Mouse (Mus musculus): ENCODE results near the gene Rab30. TPM values are rescaled to one million over a fixed set of nuclear protein-coding genes. Genes with fewer than 3 reads are reported as not detected.

The Rab30 gene
- polyA plus RNA-seq, 1 experiment: 12.9 TPM

DNA sequence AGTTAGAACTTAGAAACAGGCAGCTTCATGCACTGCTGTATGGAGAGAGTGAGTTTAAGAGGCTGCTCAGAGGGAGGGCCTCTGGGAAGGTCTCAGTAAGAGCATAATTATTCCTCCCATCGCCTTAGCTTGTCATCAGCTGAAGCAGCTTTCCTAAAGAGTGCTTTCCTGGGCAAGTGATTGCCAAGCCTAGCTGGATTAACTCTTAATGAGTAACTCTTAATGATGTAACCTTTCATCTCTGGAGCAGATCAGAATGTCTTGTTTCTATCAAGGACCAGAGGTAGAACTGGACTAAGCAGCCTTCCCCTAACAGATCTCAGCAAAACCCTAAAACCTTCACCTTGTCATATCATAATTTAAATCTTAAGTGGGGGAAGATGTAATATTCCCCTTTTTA, 61.8 kb downstream of the Rab30 start:
- no peak for DNase-seq (ENCODE audit: low read depth)

DNA sequence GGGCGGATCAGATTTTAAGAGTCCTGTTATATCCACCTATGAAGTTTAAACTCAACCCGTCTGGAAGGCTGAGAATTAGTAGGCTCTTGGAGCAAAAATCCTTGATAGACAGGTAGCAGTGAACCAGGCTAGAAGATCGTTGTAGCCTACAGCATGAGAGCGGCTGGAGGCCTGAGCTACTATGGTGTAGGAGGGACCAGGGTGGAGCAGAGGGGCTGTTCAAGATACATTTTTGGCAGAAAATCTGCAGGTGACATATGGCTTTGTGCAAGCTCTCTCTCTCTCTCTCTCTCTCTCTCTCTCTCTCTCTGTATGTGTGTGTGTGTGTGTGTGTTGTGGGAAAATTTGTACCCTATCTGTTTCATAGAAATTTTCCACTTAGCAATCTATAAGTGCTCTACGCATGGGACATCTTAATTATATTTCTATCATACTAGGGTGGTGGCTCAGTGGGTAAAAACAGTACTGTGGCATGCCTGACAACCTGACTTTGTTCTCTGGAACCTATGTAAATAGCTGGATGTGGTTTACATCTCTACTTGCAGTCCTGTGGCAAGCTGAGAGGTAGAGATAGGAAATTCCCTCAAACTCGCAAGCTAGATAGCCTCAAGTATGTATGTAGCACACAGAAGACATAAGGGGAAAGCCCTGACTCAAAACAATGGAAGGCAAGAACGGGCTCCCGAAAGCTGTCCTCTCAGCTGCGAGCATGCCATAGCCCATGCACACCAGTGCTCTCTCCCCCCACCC, 63.7 kb downstream of the Rab30 start:
- DNase-seq (ENCODE audit: low read depth): no peak
- TF ChIP-seq POLR2A (IDR thresholded peaks at IDR 0.05; ENCODE audit: borderline replicate concordance, extremely low read depth, insufficient read depth, insufficient read length, poor library complexity, severe bottlenecking): no peak
- TF ChIP-seq CTCF (IDR thresholded peaks at IDR 0.05; ENCODE audit: borderline replicate concordance, extremely low read depth, insufficient read depth, insufficient read length): no peak

More for the DNA sequence above, 61.8 kb downstream of the Rab30 start:
- TF ChIP-seq POLR2A (IDR thresholded peaks at IDR 0.05; ENCODE audit: borderline replicate concordance, extremely low read depth, insufficient read depth, insufficient read length, poor library complexity, severe bottlenecking) (no peak), CTCF (IDR thresholded peaks at IDR 0.05; ENCODE audit: borderline replicate concordance, extremely low read depth, insufficient read depth, insufficient read length) (no peak)

DNA sequence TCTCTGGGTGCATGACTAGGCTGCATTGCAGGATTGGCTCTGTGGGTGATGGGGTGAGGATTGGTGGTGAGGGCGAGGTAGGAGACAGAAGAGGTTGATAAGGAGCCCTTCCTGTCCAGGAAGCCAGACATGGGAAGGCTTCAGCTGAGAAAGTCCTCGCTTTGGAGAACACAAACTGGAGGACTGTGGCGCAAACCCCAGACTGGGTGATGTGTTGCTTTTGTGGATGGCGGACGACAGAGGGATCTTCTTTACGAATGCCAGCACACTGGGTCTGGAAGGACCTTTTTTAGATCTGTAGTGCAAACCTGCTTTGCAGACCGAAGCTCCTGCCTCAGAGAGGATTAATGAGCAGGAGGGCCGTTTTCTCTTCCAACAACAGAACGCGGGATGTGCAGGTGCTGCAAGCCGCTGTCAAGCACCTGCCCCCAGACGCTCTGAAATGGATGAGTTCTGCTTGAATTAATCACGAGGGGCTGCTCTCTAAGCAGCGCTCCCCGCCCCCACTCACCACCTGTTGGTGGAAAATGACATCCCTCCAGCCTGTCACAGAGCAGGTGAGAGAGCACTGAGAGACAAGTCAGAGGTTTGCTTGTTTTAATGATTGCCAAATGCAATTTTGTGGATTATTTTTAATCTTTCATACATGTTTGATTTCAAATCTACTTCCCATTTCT, 65.2 kb downstream of the Rab30 start:
- no peak for TF ChIP-seq CTCF (IDR thresholded peaks at IDR 0.05; ENCODE audit: borderline replicate concordance, extremely low read depth, insufficient read depth, insufficient read length)
- no peak for TF ChIP-seq POLR2A (IDR thresholded peaks at IDR 0.05; ENCODE audit: borderline replicate concordance, extremely low read depth, insufficient read depth, insufficient read length, poor library complexity, severe bottlenecking)

DNA sequence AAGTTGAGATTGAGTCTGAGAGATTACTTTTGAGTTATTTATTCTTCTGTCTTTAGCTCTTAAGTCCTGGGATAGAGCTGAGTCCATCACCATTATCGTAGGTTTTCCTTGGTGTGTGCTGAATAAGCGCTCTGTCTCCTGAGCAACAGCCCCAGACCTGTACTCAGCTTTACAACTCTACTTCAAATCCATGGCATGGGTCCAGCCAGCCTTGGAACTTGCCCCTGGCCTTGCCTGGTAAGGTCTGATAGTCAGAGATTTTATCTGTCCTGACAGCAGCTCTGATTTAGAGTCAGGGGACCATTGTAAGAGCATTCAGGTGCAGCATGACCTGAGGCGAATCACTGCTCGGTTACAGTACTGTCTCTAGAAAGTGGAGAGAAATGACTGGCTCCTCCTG, 66.1 kb downstream of the Rab30 start:
- DNase-seq (ENCODE audit: low read depth): no peak

More for the DNA sequence above, 65.2 kb downstream of the Rab30 start:
- peak; percentile 67 for DNase-seq (ENCODE audit: low read depth)

DNA sequence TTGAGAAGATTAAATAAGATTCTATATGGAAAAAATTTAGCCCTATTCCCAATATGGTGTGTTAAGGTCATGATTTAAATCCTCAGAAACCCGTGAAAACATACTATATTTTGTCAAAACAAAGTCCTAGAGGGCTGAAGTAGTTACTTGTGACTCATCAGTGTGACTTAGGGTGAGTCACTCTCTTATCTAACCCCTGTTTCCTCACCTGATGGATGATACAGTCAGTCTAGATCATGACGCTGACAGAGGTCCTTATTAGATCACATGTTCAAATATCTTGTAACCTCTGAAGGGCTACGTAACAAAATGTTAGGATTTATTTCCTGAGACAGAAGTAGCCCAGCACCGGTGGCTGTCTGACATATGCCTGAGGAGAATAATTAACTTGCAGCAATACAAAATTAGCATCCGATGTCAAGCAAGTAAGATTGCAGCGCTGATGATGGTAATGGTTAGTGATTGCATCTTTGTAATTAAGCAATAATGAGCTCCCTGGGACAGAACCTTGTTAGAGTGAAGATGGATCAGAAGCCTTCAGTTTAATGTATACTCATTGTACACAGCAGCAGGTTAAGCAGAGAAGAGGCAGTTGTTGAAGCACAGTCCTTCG, 70.4 kb downstream of the Rab30 start:
- peak; percentile 47 for DNase-seq (ENCODE audit: low read depth)
- TF ChIP-seq CTCF (IDR thresholded peaks at IDR 0.05; ENCODE audit: borderline replicate concordance, extremely low read depth, insufficient read depth, insufficient read length) (no peak), POLR2A (IDR thresholded peaks at IDR 0.05; ENCODE audit: borderline replicate concordance, extremely low read depth, insufficient read depth, insufficient read length, poor library complexity, severe bottlenecking) (no peak)

More for the DNA sequence above, 66.1 kb downstream of the Rab30 start:
- no peak for TF ChIP-seq CTCF (IDR thresholded peaks at IDR 0.05; ENCODE audit: borderline replicate concordance, extremely low read depth, insufficient read depth, insufficient read length)
- TF ChIP-seq POLR2A (IDR thresholded peaks at IDR 0.05; ENCODE audit: borderline replicate concordance, extremely low read depth, insufficient read depth, insufficient read length, poor library complexity, severe bottlenecking): no peak

DNA sequence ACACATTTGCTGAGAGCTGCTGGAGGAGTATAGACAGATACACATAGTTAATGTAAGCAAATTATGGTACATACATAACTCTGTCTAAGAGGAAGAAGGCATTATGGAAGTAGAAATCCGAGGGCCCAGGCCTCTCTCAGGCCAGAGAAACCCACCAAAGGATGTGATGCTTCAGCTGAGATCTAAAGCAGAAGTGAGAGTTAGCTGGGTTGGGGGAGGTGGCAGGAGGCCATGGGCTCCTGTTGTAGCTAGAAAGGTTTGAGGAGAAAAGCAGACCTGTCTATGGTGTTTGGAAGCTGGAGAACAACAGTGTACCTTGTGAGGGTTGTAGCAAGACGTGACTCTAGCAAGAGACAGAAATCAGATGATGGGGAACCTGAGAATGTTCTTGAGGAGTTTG, 75.8 kb downstream of the Rab30 start:
- DNase-seq (ENCODE audit: low read depth): no peak
- TF ChIP-seq POLR2A (IDR thresholded peaks at IDR 0.05; ENCODE audit: borderline replicate concordance, extremely low read depth, insufficient read depth, insufficient read length, poor library complexity, severe bottlenecking): no peak
- TF ChIP-seq CTCF (IDR thresholded peaks at IDR 0.05; ENCODE audit: borderline replicate concordance, extremely low read depth, insufficient read depth, insufficient read length): no peak

DNA sequence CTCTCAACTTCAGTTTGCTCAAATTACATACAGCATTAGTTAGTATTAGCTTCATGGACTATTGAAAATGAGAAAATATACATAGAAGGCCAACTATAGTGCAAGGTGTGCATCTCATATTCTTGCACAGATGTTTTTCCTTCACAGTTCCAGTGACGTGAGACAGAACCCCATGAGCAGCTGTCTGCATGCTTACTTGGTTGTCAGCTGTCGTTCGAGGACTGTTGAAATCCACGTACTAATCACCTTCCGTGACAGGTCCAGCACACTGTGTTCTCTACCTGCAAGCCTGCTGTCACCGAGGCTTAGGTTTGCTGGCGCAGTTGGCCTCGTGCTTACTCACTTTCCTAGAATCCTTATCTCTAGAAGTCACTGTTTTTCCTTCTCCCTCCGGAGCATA, 76.5 kb downstream of the Rab30 start:
- TF ChIP-seq POLR2A (IDR thresholded peaks at IDR 0.05; ENCODE audit: borderline replicate concordance, extremely low read depth, insufficient read depth, insufficient read length, poor library complexity, severe bottlenecking): no peak
- no peak for TF ChIP-seq CTCF (IDR thresholded peaks at IDR 0.05; ENCODE audit: borderline replicate concordance, extremely low read depth, insufficient read depth, insufficient read length)
- DNase-seq (ENCODE audit: low read depth): no peak

DNA sequence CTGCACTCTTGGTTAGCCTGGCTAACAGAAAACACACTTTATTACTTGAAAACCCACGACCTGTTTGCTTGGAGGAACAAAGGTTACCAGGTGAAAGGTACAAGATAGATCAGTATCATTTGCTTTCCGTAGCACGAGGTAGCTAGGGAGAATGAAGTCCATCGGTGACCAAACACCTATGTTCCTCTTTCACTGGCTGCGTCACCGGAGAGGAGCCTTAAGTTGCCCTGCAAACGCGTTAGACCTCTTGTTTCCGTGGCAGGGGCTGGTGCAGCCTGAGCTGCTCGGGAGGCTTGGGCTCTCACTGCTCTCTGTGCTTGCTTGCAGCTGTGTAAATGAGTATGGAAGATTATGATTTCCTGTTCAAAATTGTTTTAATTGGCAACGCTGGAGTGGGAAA, 78.3 kb downstream of the Rab30 start:
- TF ChIP-seq POLR2A (IDR thresholded peaks at IDR 0.05; ENCODE audit: borderline replicate concordance, extremely low read depth, insufficient read depth, insufficient read length, poor library complexity, severe bottlenecking) (no peak), CTCF (IDR thresholded peaks at IDR 0.05; ENCODE audit: borderline replicate concordance, extremely low read depth, insufficient read depth, insufficient read length) (no peak)
- no peak for DNase-seq (ENCODE audit: low read depth)

DNA sequence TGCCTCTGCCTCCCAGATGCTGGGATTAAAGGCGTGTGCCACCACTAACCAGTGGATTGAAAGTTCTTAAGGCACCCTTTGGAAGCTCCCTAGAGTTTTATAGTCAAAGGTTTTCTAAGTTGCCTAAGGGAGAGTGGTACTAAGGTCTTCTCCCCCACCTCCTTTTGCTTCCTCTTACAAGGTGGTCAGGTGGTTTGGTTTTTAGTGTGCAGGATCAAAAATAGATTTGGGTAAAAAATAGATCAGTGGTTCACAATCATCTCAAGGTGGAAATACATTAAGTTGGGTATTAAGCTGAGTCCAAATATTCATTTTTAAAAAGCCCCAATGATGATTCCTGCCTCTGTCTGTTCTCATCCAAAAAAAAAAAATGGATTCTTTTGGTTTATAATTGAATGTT, 79.0 kb downstream of the Rab30 start:
- DNase-seq (ENCODE audit: low read depth): no peak
- TF ChIP-seq POLR2A (IDR thresholded peaks at IDR 0.05; ENCODE audit: borderline replicate concordance, extremely low read depth, insufficient read depth, insufficient read length, poor library complexity, severe bottlenecking) (no peak), CTCF (IDR thresholded peaks at IDR 0.05; ENCODE audit: borderline replicate concordance, extremely low read depth, insufficient read depth, insufficient read length) (no peak)

DNA sequence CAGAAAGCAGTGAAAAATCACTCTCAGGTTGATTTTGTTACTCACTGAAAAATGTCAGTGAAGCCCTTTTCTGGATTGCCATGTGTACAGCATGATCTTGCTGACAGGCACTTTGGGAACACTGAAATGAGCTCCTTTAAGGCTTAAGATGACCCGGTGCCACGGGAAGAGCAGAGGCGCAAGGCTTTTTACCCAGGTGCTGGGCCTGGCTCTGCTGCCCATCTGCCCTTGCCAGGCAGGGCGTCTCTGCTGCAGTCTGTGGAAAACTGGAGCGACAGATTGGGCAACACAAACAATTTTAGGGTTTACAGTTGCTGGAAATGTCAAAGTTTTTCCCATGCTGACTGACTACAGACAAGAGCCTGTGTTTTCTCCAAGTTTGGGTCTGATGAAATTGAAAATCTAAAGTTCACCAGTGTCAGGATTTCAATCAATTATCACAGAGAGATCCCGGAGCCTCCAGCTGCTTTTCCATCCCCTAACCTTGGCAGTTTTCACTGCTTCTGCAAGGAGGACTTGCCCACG, 79.6 kb downstream of the Rab30 start:
- DNase-seq (ENCODE audit: low read depth): no peak
- TF ChIP-seq CTCF (IDR thresholded peaks at IDR 0.05; ENCODE audit: borderline replicate concordance, extremely low read depth, insufficient read depth, insufficient read length) (no peak), POLR2A (IDR thresholded peaks at IDR 0.05; ENCODE audit: borderline replicate concordance, extremely low read depth, insufficient read depth, insufficient read length, poor library complexity, severe bottlenecking) (no peak)

DNA sequence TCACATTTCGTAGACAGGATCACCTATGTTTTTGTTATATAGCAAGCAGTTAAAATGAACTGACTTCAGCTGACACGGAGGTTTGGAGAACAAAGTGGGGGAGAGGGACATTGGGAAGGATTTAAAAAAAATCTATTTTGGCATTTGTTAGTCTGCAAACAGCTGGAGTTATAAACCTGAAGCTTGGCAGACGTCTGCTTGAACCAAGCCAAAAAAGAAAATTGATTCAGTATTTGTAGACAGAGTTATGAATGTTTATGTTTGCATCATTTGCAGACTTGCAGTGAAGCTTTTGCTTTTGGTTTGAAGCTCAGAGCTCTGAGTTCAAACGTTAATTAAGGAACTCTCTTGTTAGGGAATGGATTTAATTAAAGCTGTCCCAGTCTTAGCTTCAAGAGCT, 80.5 kb downstream of the Rab30 start:
- TF ChIP-seq POLR2A (IDR thresholded peaks at IDR 0.05; ENCODE audit: borderline replicate concordance, extremely low read depth, insufficient read depth, insufficient read length, poor library complexity, severe bottlenecking): no peak
- no peak for TF ChIP-seq CTCF (IDR thresholded peaks at IDR 0.05; ENCODE audit: borderline replicate concordance, extremely low read depth, insufficient read depth, insufficient read length)
- no peak for DNase-seq (ENCODE audit: low read depth)
